Mouse (Mus musculus) heart, adult 2 months (tissue): ENCODE results near the gene Ing4. TPM values are rescaled to one million over a fixed set of nuclear protein-coding genes. Genes with fewer than 3 reads are reported as not detected.

Experiments used
- DNase-seq, 2 experiments: peaks; one replicate each; pipeline ENCODE4 v3.0.0; 2021
- H3K27ac ChIP-seq: fragments of 200-600 bp; 2 replicates; pipeline ENCODE4 v1.8.1; 2022
- H3K27me3 ChIP-seq: fragments of 200-500 bp; 2 replicates; pipeline ENCODE4 v1.6.1; 2012; ENCODE audit warnings: mild to moderate bottlenecking, low read length, inconsistent platforms, mixed read lengths; ENCODE audit not compliant: control insufficient read depth, insufficient read depth
- H3K36me3 ChIP-seq: fragments of 200-500 bp; 2 replicates; pipeline ENCODE4 v1.6.1; 2012; ENCODE audit warnings: low read length, inconsistent platforms; ENCODE audit not compliant: control insufficient read depth, insufficient read depth
- H3K4me1 ChIP-seq: fragments of 200-500 bp; 2 replicates; pipeline ENCODE4 v1.6.1; 2011; ENCODE audit warnings: low read length; ENCODE audit not compliant: control insufficient read depth, insufficient read depth
- H3K4me3 ChIP-seq: fragments of 200-600 bp; 2 replicates; pipeline ENCODE4 v1.8.1; 2022
- H3K79me2 ChIP-seq: fragments of 200-500 bp; replicated peaks from 2 replicates; pipeline ENCODE4 v1.6.1; 2012; ENCODE audit warnings: mild to moderate bottlenecking, inconsistent platforms, low read length, moderate library complexity, mixed read lengths; ENCODE audit not compliant: control insufficient read depth, insufficient read depth
- H3K9ac ChIP-seq: fragments of 200-500 bp; 2 replicates; pipeline ENCODE4 v1.6.1; 2012; ENCODE audit warnings: low read depth, mild to moderate bottlenecking, control low read depth, inconsistent platforms, low read length, mixed read lengths
- CTCF ChIP-seq: fragments of 200-600 bp; IDR thresholded peaks from 2 replicates; pipeline ENCODE4 v1.8.1; 2022; ENCODE audit warnings: antibody characterized with exemption, mild to moderate bottlenecking, moderate library complexity
- EP300 ChIP-seq: fragments of 200-500 bp; IDR thresholded peaks from 2 replicates; pipeline ENCODE4 v1.6.1; 2011; ENCODE audit warnings: low read depth, low read length, control low read depth; ENCODE audit not compliant: insufficient read depth
- POLR2A ChIP-seq: fragments of 200-500 bp; IDR thresholded peaks from 2 replicates; pipeline ENCODE4 v1.6.1; 2011; ENCODE audit warnings: mild to moderate bottlenecking, low read depth, low read length, control low read depth; ENCODE audit not compliant: insufficient read depth
- WGBS: fragments of 180-500 bp; shearing (Covaris S2); methylation state at CpG from one replicate; pipeline ENCODE4 v1.1.7; 2018; 5-methylcytosine and 5-hydroxymethylcytosine counted together
- intact Hi-C: fragments of 180-260 bp; cut with DNase I; formaldehyde crosslinking; loops from one replicate; pipeline ENCODE4 v1.15.1; 2025
- polyA plus RNA-seq: library from polyadenylated mRNA; depleted of rRNA; stranded (reverse); fragments of >200 nt; gene quantifications from 2 replicates; pipeline ENCODE4 v1.2.3, GENCODE M21; 2012
- total RNA-seq, 2 experiments: library from RNA; stranded (reverse); gene quantifications; 2 replicates each; pipeline ENCODE4 v1.2.3; 2021

Ing4 gene
- total and polyA plus RNA-seq, 3 experiments: 26.1 to 27.1 (median 26.3) TPM

DNA sequence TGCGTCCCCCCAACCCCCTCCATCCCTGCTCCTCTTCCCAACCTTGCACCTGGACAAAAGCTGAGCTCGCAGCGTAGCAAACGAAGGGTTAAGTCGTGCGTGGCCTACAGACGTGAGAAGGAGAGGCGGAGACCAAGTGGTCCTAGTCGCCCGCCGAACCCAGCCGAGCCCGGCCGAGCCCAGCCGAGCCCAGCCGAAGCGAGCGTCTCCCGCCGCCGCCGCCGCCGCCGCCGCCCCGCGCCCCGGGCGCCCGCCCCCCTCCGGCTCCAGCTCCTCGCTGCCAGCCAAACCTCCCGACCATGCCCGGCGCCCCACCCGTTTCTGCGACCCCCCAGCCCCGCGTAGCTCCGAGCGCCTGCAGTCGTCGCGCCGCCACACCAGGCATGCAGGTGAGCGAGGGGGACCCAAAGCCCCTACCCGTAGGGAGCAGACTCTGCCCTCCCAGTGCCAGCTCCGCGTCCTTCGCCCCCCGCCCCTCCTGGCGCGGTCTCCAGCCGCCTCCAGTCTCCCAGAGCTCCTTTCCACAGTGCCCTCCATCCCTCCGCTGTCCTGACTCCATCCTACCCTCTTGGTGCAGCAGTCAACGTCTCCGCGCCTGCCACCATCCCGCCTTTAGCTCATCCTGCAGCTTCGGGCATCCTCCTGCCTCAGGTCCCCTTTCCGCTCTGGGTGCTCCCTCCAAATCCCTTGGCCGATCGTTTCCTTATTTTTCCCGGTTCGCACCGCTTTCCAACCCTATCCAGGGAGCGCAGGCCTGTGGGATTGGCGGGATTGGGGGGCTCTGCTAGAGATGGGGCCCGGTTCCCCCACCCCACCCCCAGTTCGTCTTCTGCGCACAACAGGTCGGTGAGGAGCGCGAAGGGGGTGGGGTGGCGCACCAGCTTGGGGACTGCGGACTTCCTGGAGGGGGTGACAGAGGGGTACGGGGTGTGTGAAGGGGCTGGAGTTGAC lies 42.7 kb upstream of the Ing4 start, which contains the start of gene Pianp:
Gene Pianp (plus strand): TSS at position 144 of the 951 bp plus-strand sequence.
- H3K4me1 ChIP-seq: peaks cover 4% of the 10 kb centered on the region

DNA sequence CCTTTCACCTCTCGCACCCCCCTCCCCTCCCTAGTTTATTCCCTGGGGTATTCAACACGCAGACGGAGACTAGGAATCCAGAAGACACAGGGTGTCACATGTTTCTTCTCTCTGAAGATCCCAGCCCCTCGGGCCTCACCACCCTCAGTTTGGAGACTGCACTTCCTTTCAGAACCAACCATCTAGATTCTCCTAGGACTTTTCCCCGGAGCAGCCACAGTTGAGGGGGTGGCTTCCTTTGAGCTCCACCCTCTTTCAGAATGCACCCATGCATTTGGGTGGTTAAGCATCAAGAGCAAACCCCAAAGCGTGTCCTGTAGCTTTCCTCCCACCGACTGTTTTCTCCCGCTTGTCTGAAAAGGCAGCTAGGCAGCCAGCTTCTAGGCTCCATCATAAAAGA lies 41.5 kb upstream of the Ing4 start:
- TF ChIP-seq EP300 (no peak), CTCF (no peak), POLR2A (no peak)
- WGBS: 9% methylated on average over 8 of the region's 8 CpGs
- Histone ChIP-seq H3K27me3 (peaks cover 13% of the 10 kb centered on the region), H3K4me1 (peaks cover 4% of the 10 kb centered on the region), H3K79me2 (no peaks in the 10 kb centered on the region), H3K9ac (no peak overlapping the region), H3K36me3 (no peaks in the 10 kb centered on the region), H3K4me3 (no peak overlapping the region), H3K27ac (no peak overlapping the region)
- intact Hi-C loops: no loop called here
- DNase-seq: no peak

More for the DNA sequence above, 42.7 kb upstream of the Ing4 start, which contains the start of gene Pianp:
- no peaks in the 10 kb centered on the region for H3K79me2 ChIP-seq
- H3K9ac ChIP-seq: peak within 1 kb of the TSS; percentile 54
- H3K4me3 ChIP-seq: peak within 1 kb of the TSS; percentile 50
- no peak within 1 kb of the TSS for H3K27ac ChIP-seq
- peaks cover 13% of the 10 kb centered on the region for H3K27me3 ChIP-seq
- no peak for TF ChIP-seq POLR2A
- TF ChIP-seq CTCF: no peak
- TF ChIP-seq EP300: no peak
- peak; percentile 78 to 88 for DNase-seq
- 1% methylated on average over 78 of the region's 78 CpGs for WGBS
- H3K36me3 ChIP-seq: no peaks in the 10 kb centered on the region
- intact Hi-C loops: no loop called here

DNA sequence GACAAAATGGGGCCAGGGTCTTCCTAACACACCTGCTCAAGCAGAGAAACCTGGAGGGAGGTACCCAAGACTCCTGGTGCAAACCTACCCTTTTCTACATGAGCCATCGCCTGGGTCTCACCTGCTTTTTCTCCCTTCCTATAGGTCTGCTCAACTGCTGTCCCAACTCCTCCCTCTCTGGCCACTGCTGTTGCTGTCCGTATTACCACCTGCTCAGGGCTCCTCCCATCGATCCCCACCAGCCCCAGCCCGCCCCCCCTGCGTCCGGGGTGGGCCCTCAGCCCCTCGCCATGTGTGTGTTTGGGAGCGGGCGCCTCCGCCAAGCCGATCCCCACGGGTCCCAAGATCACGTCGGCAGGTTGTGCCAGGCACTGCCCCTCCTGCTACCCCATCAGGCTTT lies 40.5 kb upstream of the Ing4 start:
- WGBS: 38% methylated on average over 14 of the region's 14 CpGs
- Histone ChIP-seq H3K4me1 (peaks cover 4% of the 10 kb centered on the region), H3K27me3 (peaks cover 11% of the 10 kb centered on the region), H3K9ac (no peak overlapping the region), H3K79me2 (no peaks in the 10 kb centered on the region), H3K36me3 (no peaks in the 10 kb centered on the region), H3K4me3 (no peak overlapping the region), H3K27ac (no peak overlapping the region)
- DNase-seq: no peak
- TF ChIP-seq POLR2A (no peak), CTCF (no peak), EP300 (no peak)
- intact Hi-C loops: no loop called here

DNA sequence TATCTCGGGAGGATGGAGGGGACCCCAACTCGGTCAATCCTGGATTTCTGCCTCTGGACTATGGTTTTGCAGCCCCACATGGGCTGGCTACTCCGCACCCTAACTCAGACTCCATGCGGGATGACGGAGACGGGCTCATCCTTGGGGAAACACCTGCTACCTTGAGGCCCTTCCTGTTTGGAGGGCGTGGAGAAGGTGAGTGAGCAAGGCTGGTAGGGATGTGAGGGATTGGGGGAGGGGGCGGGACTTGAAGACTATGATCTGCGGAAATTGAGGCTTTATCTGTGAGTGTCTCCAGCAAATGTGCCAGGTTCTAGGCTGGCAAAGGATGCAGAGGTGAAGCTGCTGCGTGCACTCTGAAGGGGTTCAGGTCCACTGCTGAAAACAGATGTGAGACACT lies 40.0 kb upstream of the Ing4 start:
- intact Hi-C loops: no loop called here
- Histone ChIP-seq H3K36me3 (no peaks in the 10 kb centered on the region), H3K27ac (no peak overlapping the region), H3K4me3 (no peak overlapping the region), H3K27me3 (peaks cover 11% of the 10 kb centered on the region), H3K9ac (no peak overlapping the region), H3K4me1 (peaks cover 4% of the 10 kb centered on the region), H3K79me2 (no peaks in the 10 kb centered on the region)
- TF ChIP-seq POLR2A: no peak
- no peak for TF ChIP-seq EP300
- no peak for TF ChIP-seq CTCF
- DNase-seq: no peak
- WGBS: 34% methylated on average over 10 of the region's 10 CpGs

DNA sequence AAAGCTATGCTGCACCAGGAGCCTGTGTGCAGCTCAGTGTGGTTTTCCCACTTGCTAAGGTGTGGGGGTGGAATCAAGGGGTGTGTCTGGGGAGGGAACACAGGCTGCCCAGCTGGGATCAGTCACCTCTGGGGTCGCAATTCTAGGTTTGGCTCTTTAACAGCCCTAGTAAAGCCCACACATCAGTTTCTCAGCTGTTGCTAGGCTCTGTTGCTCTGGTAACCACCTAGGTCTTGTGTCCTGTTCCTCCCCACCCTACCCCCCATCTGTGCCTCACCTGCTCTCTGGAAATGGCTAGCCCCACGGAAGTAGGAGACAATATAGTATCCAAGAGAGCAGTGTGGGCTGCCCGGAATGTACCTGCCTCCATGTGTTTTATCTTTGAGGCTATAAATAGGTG lies 35.9 kb upstream of the Ing4 start:
- TF ChIP-seq CTCF (no peak), POLR2A (no peak), EP300 (no peak)
- intact Hi-C loops: no loop called here
- no peak for DNase-seq
- no peak overlapping the region for H3K27ac ChIP-seq
- peaks cover 2% of the 10 kb centered on the region for H3K4me1 ChIP-seq
- H3K9ac ChIP-seq: no peak overlapping the region
- WGBS: 27% methylated on average over 3 of the region's 3 CpGs
- no peaks in the 10 kb centered on the region for H3K79me2 ChIP-seq
- H3K27me3 ChIP-seq: peaks cover 2% of the 10 kb centered on the region; the same call in 1 of the 2 replicates
- no peak overlapping the region for H3K4me3 ChIP-seq
- no peaks in the 10 kb centered on the region for H3K36me3 ChIP-seq

DNA sequence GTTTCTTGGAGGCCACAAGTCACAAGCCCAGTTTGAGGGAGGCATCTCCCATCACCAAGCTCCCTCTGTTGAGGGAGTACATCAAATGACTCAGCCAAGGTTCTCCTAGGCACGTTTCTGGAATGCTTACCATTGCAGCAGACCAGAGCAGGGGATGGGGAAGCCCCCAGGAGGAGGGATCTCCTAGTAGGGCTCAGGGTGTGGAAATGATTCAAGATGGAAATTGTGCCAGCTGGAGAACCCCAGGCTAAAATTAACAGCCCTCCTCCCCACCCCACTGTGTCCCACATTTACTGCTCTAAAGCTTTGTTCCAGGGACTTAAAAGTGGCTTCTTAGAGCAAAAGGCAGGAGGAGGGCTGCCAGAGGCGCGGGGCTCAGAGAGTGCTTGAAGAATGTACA lies 34.5 kb upstream of the Ing4 start:
- no peak overlapping the region for H3K9ac ChIP-seq
- 37% methylated on average over 3 of the region's 3 CpGs for WGBS

More for the DNA sequence above, 34.5 kb upstream of the Ing4 start:
- H3K4me1 ChIP-seq: peaks cover 2% of the 10 kb centered on the region
- TF ChIP-seq CTCF (no peak), POLR2A (no peak), EP300 (no peak)
- no peak for DNase-seq
- H3K36me3 ChIP-seq: no peaks in the 10 kb centered on the region
- H3K79me2 ChIP-seq: no peaks in the 10 kb centered on the region; the same call in 1 of the 2 replicates
- H3K27ac ChIP-seq: no peak overlapping the region
- no peaks in the 10 kb centered on the region; the same call in 1 of the 2 replicates for H3K27me3 ChIP-seq
- intact Hi-C loops: no loop called here
- H3K4me3 ChIP-seq: no peak overlapping the region
